Mouse (Mus musculus): Measurements from ENCODE around the gene Rbfox2.
A peak's percentile ranks its signal among the peaks of the same experiment; 100 is the strongest.

Gene Rbfox2

DNA sequence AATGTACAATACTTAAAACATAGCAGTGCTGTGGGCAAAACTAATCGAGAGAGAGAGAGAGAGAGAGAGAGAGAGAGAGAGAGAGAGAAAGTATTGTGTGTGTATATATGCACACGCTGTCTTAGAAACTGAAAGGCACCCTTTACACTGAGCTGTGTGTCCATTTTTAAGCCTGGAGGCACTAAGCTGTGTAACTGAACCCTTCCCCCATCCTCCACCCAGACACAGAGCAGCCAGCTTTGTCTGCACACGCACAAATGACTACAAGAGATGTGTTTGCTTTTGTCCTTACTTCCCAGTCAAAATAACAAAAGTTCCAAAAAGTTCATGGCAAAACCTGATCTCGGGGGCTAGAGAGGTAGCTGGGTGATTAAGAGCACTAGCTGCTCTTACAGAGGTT, 80.9 kb downstream of the Rbfox2 start:
- no peak for DNase-seq

DNA sequence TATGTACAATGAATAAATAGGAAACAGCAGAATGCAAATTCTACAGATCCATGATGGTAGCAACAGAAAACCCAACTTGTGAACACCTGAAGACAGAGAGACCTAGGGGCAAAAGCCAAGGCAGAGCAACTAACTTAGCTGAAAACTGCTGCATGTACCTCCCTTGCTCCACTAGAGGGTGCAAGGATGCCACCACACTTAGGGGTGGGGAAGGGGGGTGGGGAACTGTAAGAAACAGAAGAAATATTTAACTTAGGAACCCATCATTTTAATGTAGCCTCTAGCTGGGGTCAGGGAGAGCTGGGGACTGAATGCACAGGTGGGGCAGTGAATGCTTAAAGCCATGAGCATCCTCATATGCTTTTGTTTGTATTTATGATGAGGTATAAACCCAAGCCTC, 81.5 kb downstream of the Rbfox2 start:
- DNase-seq, result peak; percentile 20

DNA sequence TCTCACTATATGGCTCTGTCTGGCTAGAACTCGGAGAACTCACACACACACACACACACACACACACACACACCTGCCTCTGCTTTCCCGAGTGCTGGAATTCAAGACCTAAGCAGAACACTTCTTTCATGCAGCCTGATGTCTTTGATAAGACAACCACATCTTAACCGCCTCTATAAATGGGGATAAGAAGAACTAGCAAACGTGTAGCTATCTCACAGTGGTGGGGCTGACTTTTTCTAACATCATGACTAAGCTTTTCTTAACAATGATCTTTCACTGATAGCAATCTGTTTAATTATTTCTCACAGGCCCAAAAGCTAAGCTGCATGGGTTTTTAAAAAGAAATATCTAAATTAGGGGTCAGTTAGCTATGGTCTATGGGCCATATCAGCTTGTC, 86.0 kb downstream of the Rbfox2 start:
- DNase-seq, result no peak

DNA sequence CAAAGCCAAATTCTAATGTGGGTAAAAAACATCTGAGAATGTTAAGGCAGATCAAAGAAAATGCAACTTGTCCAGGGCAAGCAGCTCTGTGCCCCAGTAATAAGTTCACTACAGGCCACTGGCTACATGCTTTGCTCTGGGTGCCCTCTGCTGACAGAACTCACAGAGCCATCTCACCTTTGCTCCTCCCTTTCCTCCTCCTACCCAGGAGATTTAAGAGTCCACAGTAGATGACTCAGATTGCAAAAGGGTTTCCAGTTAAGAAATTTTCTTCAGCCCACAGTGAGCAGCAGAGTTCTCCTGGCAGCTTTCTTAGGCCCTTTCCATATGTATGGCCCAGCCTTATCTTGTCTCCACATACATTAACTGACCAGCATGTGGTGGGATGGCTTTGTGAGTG, 86.7 kb downstream of the Rbfox2 start:
- no peak for DNase-seq

DNA sequence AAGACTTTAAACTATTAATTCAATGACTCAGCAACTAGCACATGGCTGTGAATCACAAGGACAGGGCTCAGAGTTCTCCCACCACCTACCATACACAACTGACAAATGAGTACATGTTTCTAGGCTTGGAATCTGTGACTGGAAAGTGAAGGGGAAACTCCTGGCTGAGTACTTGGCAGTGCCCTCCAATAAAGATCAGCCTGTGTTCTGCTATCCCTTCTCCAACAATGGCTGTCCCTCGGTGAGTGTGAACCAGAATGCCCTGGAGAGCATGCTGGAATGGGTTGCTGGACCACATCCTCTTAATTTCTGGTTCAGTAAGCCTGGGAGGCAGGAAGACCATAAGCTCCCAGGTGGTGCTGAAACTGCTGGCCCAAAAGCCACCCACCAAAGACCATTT, 87.2 kb downstream of the Rbfox2 start:
- no peak for DNase-seq

DNA sequence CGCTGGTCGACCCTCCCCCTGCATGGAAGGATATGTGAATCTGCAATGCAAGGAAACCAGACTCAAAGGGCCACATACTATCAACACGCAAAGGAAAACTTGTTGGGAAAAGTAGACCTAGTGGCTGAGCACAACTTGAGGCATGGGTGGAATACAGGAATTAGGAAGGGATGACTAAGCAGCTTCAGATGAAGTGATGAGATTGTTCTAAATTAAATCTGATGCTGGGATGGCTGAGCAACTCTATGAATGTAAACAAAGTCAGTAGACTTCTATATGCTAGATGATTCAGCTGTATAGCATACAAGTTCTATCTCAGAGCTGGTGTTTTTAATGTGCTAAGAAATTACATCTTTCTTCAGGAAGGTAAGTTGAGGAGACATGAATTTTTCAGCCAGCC, 88.8 kb downstream of the Rbfox2 start:
- DNase-seq, result no peak

DNA sequence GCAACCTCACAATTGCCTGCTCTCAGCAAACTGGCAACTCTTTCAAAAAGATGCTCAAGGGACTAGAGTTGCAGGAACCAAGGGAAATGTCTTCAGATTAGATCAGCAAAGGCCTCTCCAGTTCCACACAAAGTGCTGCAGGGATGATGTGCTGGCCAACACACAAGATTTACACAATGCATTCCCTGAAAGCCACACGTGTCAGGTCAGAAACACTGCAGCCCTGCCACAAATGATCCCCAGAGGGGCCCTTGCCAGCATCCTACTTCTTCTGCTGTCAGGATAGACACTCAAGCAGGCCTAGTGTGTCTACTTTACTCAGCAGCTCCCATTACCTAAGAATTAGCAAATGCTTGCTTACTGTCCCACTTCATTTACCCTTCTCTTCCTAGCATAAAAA, 89.3 kb downstream of the Rbfox2 start:
- DNase-seq, result no peak

DNA sequence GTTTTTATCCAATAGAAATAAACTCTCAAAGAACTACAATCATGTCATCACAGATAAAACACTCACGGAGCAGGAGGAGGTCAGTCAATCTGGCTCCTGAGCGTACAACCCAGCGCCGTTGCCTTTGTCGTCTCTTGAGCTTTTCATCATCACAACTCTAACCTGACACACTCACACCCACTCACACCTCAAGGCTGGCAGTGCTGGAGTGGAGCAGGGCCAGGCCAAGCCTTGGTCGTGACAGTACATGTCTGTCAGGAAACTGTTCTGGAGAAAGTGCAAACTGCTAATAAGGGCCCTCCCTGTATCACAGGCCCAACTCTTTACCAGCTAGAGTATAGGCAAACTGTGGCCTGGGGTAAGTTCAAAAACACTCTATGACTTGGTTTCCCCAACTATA, 90.1 kb downstream of the Rbfox2 start:
- no peak for DNase-seq

DNA sequence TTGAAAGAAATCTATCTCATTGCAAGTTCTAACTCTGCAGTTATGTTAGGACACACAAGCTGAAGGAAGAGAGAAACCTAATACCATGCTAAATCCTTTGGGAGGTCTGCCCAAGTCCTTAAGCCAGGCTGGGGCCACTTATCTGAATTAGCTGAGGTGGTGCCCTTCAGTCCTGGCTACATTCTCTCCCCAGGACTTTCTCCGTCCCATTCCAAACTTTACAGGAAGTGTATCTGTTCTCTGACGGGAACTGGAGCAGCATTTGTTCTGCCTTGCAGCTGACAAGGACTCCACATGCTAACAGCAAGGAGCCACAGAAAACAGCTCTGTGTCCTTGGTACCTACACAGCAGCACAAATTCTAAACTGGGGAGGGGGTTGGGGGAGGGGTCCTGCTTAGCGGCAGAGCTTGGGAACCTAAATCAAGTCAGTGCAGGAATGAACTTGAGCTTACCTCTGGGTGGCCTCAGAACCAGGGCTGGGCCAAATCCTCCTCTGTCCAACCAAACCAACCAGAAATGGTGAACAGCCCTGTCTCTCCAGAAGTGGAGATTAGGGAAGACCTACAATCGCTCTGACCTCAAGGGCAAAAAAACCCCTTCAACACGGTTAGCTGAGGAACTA, 91.5 kb downstream of the Rbfox2 start:
- DNase-seq, result no peak

DNA sequence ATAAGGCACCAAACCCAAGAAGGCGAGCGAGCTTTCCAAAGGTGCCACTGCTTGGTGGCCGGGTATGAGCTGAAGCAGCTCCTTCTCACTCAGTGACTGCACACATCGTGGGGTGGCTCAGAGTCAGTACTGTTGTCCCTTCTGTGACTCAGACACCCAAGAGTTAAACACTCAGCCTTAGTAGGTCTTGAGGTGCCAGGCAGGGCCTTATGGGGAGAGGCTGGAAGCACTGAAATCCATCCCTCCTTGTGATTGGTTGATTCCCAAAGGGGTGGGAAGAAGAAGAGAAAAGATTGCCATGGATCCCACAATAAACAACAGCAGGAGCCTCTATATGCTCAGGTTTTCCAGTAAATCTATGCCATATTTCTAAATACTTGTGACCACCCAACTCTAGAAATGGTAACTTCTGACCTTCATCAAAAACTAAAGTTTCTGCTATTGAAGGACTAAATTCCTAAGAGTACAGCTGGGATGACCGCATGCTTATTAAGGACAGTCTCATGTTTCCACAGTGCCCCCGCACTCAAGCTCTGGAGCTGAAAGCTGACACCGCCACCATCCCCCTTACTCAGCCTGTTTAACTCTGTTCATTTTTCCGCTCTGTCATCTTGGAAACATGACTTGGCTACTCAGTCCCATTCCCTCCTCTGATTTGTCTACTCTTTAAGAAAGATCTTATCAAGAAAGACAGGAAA, 92.2 kb downstream of the Rbfox2 start:
- no peak for DNase-seq

DNA sequence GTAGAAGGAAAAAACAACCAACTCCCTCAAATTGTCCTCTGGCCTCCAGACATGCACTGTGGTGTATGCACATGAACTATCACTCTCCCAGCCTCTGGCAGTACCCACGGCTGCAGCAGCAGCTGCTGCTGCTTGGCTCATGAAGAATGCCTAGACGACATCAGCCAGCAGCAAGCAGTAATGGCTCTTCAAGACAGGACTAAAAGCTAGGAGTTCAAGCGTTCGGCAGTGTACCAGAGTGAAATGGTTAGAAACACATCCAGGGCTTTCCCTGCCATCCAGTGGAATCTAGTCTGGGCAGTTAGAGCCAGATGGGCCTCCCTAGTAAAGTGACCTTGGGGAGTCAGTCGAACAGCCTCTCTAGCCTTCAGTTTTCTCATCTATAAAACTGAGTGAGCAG, 93.0 kb downstream of the Rbfox2 start:
- DNase-seq, result no peak

DNA sequence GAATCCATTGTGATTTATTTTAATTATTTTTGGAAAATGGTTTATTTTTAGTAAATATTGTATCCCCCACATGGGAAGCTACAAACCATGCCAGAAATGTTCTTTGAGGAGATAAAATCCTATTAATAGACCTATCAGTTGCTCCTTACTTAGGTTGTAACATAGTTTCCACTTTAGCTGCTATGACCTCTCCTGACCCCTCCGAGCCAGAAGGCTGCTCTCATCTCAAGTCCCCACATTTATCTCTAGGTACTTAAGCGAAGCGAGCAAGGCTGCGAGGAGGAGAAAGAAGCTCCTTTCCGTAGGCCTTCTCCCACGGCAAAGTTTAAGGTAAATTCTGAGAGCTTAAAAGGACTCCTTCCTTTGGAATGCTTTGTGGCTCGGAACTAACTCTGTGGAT, 94.0 kb downstream of the Rbfox2 start:
- no peak for DNase-seq

DNA sequence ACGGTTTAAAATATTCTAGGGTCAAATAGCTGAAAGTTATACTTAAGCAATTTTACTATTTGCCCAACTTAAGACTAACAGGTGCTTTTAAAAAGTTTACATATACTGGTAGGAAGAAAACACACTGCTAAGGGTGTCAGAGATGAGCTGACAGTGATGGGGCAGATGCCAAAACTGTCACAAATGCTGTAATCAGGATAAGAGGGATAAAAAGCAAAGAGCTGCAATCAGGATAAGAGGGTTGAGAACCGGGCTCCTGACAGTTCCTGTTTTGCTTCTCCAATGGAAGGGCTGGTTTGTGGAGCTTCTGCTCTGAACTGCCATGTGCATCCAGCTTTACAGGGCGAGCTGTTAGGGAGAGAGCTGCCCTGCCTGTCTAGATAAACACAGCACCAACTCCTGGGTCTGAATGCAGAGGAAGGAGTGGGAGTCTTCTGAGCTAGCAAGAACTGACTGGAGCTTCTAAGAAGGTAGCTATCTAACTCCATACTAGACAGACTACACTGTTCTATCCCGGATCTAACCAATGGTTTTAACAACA, 94.5 kb downstream of the Rbfox2 start:
- no peak for DNase-seq

DNA sequence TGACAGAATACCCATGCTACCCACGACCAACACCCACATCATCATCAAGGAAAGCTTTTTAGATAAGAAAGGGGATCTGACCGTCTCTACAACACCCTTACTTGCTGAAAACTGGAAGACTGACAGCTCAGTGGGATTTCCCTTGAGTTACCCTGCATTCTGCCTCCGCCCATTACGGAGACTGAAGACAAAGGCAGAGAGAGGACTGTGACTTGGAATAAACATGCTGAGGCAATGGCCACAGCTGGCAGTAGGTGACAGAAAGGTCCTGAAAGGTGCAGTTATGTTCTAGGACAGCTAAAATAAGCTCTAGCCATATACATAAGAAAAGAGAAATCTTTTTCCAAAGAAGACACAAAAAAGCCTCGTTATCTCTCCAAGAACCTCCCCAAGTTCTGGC, 99.8 kb downstream of the Rbfox2 start:
- no peak for DNase-seq

DNA sequence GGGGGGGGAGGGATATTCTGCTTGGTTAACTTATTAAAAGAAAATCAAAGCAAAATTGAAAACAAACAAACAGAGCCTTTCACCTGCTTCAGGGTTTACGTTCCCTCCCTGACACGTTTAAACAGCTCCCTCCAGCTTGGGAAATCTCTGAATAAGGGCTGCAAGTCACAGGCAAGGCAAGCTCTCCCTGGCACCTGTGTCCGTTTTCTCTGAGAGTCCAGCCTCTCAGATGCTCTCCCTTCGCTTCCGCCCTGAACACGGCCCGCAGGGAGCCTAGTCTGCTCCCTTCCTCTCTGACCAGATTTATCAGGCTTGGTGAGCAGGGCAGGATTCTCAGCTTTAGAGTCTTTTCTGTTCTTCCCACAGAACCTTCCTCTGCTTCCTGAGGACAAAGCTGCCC, 101.9 kb downstream of the Rbfox2 start:
- DNase-seq, result no peak

DNA sequence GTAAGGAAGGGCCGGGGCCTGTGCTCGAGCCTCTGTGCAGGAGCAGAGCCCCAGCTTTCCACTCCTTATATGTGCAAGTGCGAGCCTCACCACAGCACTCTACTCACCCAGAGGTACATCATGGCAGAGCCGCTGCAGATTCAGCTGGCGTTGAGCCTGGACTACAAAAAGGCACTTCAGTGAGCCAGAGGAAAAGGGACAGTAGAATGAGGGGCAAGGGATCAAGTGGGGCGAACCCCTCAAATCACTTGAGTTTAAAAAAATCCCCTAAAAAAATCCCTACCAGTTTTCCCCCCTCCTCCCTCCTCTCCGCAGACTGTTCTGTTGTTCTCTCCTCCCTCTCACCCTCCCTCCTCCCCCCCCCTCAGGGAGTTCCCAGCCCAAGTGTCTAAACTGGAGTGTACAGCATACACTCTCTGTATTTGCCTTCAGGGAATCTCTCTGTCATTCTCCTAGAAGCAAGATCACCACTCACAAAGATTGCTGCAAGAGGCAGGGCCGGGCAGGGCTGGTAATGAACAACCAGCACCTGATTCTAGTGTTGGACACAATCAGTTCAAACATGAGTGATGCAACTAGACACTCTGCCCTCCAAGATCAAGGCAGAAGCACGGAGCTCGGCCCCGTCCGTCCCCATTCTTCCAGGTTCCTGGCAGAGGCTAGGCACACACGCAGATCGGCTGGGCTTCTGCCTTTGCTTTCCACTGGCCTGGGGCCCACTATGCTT, 103.4 kb downstream of the Rbfox2 start:
- DNase-seq, result no peak

DNA sequence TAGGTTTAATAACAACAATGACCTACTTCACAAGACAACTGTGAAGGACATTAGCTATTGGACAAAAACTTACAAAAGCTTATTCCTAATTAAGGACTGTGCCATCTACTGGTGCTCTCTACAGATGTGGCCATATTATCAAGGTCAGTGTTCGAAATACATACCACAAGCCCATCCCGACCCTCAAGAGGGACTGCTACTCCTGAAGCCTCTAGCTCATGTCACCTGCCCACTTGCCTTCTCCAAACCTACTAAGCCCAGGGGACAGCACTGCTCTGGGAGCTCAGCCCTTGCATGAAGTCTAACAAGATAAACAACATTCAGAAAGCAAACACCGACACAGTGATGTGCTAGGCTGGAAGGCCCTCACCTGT, 103.9 kb downstream of the Rbfox2 start:
- no peak for DNase-seq

DNA sequence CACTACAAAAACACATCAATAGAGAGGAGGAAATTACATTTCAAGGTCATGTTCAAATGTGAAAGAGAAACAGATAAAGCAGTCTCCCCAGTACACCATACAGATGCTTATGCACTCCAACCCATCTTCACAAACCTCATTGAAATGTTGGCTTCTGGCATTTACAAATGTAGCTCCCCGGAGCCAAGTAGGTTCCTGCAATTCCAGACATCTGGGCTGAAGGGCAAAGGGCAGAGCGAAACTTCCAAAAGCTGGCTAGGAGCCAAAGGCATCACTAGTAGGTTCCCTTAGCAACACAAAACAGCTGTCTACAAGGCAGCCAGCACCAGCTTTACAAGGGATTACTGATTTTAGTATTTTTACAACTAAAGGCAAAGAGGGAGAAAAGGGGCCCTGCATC, 104.6 kb downstream of the Rbfox2 start:
- DNase-seq, result no peak

DNA sequence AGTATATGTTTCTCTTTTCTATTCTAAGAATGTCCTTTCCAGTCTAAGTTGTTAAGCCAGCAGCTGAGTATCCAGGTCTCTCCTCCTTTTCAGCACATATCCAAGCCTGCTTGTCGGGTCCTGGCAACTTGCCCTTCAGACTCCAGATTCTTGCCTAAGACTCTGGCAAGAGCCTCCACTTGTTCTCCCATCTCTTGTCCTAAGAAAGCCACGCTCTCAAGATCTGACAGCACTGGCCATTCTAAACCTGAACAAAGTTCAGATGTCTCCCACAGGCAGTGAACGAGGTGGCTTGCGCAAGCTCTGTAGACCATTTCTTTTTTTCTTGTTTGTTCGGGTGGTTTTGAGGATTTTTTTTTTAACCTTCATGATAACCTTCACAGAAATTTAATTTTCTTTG, 110.0 kb downstream of the Rbfox2 start:
- DNase-seq, result no peak

DNA sequence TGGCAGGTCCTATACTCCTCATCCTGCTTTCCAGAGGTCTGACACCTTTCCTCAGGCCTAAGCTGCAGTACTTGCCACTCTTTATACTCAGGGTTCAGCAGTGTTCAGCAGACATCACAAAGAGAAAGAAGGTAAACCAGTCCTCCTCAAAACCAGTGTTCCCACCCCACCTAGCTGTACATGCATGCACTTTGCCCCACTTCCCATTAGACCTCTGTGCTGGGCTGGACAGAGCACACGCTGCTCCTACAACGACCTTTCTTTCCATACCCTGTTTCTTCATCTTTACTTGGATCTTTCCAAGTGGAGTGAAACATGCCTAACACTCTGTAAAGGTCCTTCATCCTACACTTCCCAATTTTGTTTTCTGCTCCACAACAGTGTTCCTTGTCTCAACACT, 110.8 kb downstream of the Rbfox2 start:
- DNase-seq, result no peak

DNA sequence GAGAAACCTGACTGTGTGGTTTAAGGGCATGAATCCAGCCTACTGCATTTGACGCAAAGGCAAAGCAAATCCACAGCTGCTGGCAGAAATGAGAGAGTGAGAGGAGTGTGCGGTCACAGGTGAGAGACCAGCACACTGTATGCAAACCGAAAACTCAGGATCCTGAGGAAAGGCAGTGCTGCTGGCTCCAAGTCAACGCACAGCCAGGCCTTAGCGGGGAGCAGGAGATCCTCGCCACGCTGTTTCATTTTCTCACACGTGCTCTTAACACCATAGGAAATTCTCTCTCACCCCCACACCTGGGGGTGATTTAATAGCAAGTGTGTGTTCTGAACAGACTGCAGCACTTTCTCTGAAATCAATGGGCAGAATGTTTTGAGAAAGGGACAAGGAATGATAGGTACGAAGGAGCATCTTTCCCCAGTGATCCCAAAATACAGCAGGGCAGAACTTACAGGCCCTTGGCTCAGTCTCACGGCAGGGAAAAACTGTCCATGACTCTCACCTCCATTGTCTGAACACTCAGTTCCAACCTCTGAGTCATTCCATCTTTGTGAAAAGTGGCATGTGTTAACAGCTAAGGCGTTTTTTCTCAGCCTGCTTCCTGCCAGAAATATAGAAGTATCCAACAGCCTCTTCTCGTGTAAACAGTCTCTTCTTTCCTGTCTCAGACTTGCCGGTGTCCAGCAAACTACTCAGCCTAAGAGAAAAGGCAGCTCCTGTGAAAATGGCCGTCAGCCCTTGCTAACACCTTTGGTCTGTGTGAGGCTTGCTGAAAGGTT, 114.5 kb downstream of the Rbfox2 start:
- no peak for DNase-seq

DNA sequence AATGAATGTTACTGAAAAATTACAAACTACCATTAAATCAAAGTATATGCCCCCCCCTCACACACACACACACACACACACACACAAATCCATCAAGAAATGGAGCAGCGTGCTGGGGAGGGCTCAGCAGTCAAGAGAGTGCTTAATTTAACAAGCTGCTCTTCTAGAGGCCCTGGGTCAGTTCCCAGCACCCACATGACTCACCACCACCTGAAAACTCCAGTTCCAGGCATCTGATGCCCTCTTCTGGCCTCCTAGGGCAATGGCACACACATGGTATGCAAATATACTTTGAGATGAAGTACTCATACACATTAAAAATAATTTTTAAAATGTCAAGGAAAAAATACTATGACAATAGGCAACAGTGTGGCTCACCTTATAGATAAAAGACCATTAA, 120.7 kb downstream of the Rbfox2 start:
- DNase-seq, result no peak

DNA sequence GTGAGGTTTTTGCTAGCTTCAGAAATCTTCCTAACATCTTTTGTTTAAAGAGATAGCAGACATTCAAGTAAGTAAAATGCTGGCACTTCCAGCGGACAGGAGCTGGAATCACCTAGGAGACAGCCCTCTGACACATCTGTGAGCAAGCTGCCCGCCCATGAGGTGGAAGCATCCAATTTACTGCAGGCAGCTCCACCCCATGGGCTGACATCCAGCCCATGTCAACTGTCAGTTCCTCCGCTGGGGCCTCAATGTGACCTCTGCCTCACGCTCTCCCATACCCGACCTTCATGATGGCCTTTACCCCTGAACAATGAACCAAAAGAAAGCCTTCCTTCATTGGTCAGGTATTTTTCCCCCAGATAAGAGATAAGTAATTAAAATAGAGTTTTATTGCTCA, 121.2 kb downstream of the Rbfox2 start:
- no peak for DNase-seq

DNA sequence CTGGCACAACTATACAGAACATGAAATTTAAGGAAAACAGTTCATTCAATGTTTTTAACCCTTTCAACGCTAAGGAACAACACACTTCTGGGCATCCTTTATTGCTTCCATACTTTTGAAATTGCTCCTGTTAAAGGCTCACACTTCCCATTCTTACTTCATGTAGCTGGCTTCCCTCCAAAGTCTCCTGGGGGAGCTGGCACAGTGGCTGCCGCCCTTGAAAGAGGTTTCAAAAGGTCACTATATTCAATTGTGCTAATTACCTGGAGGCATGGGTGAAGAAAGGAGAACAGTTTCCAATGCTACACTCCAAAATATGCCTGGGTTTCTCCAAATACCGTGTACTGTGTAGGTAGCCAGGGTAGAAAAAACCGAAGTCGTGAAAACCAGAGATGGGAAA, 124.0 kb downstream of the Rbfox2 start:
- no peak for DNase-seq

Data from thymus, postnatal 4 days (tissue).